Mouse (Mus musculus) left cerebral cortex, postnatal 14 days (tissue): ENCODE data around the gene Usp4. TPM values are rescaled to one million over a fixed set of nuclear protein-coding genes. Genes with fewer than 3 reads are reported as not detected.

Experiments
- DNase-seq, 2 experiments: peaks; one replicate each; pipeline ENCODE4 v3.0.0; 2021 to 2022; ENCODE audit warnings: low spot score in 2 of 2, mixed read lengths in 1 of 2
- intact Hi-C: fragments of 180-260 bp; cut with DNase I; formaldehyde crosslinking; loops from one replicate; pipeline ENCODE4 v1.15.1; 2025
- total RNA-seq, 2 experiments: library from RNA; stranded (reverse); gene quantifications; 2 replicates each; pipeline ENCODE4 v1.2.3; 2021

The Usp4 gene
- total RNA-seq, 2 experiments from 2014 or later: 115 to 122 TPM

DNA sequence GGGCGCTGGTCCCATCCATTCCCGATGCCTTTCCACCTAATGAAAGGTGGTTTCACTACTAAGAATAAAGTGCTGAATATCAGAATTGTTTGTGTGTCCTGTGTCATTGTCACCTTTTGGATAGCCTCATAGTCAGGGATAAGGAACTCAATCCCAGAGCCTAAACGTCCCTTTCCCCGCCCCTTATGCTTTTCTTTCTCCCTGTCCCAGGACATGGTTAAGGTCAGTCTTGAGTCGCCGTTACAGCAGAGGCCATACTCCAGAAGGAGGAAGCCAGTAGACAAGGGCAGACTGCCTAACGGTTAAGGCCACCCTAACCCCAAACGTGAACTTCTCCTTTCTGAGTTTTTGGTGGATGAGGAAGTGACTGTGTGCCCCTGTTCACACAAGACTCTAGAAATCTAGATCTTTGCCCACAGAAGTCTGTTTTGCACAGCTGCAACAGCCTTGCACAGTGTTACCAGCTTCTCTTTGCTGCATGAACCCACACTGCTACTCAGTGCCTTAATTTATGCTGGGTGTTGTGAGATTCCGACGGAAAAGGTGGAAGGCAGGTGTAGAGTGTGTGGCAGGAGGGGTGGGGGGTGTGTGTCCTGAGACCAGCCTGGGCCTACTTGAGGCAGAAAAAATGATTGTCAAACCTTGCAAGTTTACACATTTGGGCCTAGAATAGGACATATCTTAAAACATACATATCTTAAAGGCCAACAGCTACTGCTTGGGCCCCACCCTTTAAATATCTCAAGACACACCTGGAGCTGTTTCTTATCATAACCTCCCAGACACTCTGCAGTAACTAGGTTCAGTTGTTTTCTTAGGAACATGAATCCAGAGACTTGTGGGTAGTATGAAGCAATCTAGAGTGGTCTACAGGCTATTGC, 7.2 kb upstream of the Usp4 start:
- intact Hi-C loops: no loop called here
- peak in 1 of 2 experiments; percentile 33 for DNase-seq

DNA sequence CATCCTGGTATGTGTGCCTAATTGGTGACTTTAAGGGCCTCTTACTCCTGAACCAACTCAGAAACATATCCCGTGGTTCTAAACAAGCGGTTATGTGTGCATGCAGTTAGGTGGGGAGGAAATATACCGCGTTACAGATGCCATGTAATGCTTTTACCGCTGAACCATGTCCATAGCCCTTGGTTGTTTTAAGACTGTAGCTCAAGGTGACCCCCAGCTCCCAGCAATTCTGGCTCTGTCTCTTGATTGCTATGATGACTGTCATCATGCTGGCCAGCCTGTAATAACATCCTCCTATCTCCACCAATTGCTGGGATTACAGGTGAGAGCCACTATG, 6.5 kb upstream of the Usp4 start:
- intact Hi-C loops: no loop called here
- no peak for DNase-seq

DNA sequence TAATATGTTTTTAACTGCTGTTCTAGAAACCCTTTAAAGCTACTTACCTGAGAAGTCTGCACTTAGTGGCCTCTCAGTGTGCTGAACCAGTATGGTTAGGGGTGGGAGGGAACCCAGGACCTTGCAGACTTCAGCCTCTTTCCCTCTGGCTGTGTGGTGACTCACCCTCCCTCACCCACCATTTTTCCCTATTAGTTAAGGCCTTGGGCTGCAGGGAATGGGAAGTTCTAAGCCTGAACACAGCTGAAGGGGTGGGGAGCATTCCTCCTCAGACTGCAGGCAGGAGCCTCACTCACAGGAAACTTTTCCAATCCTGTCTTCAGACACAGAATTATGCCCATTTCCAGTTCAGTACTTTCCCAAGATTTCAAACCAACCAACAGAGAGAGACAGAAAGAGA, 5.9 kb upstream of the Usp4 start:
- intact Hi-C loops: no loop called here
- no peak for DNase-seq

DNA sequence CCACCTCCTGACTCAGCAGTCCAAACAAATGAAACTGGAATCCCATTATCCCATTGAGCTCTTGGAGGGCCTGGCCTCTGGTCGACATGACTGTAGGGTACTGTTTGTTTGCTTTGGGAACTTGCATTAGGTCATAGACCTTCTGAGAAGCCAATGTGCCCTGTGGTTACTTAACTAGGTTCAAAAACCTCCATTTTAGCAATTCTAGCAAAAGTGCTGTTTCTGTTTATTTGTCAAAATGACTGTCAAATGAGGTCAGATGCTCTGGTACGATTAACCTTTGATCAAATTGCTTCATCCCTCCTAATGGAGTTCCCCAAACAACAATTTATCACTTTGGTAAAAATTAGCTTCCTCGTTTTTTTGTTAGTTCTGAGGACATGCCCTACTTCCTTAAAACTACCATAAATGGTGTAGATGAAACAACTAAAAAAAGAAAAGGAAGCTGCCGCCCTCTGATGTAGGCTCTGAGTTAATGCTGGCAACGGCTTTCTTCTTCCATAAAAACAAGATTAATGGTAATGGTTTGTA, 5.3 kb upstream of the Usp4 start:
- DNase-seq: peak in 1 of 2 experiments; percentile 37
- intact Hi-C loops: no loop called here

DNA sequence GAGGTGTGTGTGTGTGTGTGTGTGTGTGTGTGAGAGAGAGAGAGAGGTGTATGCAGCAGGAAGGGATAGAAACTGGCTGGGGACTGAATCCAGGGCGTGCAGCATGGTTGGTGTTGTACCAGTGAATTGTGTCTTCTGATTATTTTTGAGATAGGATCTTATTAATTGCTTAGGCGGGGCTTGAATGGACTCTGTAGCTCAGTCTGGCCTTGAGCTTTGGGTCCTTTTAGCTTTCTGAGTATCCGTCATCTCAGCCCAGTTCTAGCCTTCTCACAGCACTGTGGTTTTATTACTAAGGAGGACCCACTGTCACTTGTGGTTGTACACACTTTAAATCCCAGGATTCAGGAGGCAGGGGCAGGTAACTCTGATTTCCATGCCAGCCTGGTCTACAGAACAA, 4.3 kb upstream of the Usp4 start:
- DNase-seq: no peak
- intact Hi-C loops: no loop called here

DNA sequence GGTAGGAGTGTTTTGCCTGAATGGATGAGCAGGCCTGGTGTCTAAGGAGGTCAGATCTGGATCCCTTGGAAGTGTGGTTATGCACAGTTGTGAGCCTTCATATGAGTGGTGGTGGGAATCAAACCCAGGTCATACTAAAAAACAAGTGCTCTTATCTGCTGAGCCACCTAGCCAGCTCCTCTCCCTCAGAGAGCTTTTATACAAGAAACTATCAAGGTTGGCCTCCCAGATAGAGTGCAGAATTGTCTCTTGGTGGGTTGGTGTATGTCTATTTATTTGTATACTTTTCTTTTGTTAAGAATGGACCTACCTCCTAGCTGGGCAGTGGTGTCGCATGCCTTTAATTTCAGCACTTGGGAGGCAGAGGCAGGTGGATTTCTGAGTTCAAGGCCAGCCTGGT, 3.8 kb upstream of the Usp4 start:
- DNase-seq: no peak
- intact Hi-C loops: no loop called here

DNA sequence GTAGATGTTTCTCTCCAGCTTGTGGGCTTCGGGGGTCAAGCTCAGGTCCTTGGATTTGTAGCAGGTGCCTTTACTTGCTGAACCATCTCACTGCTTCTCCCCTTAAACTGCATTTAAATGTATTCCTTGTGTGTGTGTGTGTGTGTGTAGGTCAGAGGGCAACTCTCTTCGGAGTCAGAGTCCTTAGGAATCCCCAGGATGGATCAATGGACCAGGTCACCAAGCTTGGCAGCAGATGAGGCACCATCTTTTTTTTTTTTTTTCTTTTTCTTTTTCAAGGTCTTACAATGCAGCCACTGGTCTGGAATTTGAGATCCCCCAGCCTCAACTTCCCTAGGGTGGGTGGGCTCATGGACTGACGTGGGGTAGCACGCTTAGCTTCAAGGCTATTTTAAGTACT, 3.2 kb upstream of the Usp4 start:
- no peak for DNase-seq
- intact Hi-C loops: no loop called here

DNA sequence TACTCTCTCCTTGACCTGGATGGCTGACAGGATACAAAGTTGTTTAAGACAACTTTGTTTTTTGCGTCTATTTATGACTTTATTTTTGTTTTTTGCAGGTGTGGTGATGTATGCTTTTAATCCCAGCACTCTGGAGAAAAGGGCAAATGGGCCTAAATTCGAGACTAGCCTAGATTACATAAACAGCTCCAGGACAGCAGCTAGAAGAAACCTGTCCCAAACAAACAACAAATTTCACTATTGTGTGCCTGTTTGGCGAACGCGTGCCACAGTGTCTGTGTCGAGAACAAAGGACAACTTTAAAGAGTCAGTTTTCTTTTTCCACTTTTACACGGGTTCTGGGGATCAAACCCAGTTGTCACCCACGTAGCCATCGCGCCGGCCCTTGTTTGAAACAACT, 629 bp upstream of the Usp4 start:
- DNase-seq: no peak
- intact Hi-C loops: loop anchor here (1.0 kb wide), 1 partner anchor 41 kb away; the partner anchor contains the start of genes Rhoa and Tcta

DNA sequence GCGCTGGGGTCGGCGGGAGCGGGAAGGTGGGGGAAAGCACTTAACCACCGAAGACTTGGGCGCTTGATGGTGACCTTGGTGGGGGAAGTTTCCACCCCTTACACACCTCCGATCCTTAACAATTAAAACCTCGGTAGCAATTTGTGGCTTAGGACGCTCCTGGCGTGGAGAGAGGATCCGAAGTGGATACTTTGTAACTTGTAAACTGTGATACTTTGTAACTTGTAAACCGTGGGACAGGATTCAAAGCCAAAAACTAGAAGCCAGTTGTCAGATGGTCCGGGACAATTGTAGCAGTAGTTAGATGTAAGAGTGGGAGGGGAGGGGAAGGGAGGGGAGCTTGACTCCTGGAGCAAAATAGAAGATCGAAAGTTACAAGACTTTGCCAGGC, 632 bp downstream of the Usp4 start:
- intact Hi-C loops: no loop called here

DNA sequence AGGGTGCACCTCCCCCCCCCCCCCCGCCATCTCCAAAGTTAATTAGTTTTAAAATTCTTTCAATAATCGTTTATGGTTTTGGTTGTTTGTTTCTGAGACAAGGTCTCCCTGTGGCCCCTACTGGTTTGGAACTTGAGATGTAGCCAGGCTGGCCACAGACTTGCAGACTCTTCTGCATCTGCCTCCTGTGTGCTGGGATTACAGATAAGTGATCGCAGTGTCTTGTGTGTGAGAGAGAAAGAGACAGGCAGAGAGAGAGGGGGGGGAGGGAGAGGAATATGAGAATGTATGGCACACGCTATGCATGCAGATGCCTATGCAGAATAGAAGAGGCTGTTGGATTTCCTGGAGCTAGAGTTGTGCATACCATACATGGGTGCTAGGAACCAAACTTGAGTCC, 2.1 kb downstream of the Usp4 start:
- intact Hi-C loops: no loop called here
- no peak for DNase-seq

More for the DNA sequence above, 632 bp downstream of the Usp4 start:
- DNase-seq: no peak

DNA sequence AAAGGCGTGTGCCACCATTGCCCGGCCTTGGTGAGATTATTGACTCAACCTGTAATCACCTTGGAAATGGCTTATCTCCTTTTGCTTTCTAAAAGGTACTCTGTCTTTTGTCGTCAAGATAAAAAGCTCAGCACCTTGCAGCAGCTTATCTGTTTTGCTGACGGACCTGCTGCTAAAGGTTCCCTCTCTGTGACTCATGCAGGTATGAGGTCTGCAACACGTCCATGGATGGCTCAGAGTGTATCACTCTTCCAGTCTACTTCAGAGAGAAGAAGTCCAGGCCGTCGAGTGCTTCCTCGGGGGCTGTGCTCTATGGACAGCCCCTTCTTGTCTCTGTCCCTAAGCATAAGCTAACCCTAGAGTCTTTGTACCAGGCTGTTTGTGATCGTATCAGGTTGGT, 30.6 kb downstream of the Usp4 start:
- no peak for DNase-seq
- intact Hi-C loops: no loop called here

DNA sequence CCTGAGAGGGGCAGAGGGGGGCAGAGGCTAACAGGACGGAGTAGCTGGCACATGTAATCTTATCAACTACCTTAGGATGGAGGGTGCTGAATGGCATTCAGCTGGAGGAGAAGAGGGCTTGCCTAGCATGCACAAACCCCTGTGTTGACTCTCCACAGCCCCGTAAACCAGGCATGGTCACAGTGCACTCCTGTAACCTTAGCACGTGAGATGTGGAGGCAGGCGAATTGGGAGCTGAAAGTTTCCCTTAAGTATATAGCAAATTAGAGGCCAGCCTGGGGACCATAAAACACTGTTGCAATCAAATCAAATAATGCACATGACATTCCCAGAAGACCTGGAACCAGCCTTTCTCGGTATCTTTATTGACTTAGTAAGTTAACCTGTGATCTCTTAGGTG, 31.1 kb downstream of the Usp4 start:
- intact Hi-C loops: no loop called here
- no peak for DNase-seq

DNA sequence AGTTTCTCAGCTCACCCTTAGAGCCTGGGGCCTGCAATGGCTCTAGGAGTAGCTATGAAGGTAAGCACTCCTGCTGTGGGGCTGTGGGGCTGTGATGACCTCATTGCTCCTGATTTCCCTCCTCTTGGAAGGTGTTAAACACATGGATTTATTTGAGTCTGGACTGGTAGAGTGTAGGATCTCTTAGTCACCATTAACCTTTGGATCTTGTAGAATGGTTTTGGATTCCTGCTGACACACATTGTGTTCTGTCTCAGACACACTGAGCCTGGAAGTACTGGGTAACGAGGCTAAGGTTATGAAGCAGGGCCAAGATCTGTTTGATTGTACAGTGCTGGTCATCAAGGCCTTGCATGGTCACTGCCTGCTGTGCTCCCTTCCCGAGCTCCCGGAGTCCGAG, 31.6 kb downstream of the Usp4 start:
- no peak for DNase-seq
- intact Hi-C loops: no loop called here

DNA sequence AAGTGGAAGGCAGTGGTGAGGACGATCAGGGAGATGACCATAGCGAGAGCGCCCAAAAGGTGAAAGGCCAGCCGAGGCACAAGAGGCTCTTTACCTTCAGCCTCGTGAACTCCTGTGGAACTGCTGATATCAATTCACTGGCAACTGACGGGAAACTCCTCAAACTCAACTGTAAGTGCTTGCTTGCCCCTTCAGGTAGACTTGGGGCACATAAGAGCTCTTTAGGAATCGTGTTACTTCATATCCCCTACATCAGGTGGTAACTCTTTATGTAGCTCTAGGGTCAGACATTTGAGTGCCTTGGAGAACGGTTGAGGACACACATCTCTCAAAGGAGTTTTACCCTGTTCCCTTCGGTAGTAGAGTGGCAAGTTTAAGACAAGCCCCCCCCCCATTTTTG, 33.7 kb downstream of the Usp4 start:
- intact Hi-C loops: no loop called here
- DNase-seq: no peak

DNA sequence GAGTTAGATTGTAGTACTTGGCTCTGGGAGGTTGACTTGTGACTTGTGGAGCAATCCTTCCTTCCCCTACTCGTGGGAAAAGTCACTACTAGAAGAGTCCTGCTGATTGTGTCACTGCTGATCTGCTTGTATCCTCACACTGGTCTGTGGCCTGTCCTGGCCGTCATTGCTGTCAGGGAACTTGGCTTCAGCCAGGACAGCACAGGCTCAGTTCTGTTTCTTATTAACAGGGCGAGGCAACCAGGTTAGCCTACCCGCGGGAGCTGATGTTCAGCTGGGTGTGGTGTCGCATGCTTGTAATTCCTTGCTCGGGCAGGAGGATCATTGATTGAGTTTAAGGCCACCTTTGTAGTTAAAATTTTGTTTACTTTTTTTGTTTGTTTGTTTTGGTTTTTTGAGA, 37.4 kb downstream of the Usp4 start:
- intact Hi-C loops: no loop called here
- DNase-seq: no peak

DNA sequence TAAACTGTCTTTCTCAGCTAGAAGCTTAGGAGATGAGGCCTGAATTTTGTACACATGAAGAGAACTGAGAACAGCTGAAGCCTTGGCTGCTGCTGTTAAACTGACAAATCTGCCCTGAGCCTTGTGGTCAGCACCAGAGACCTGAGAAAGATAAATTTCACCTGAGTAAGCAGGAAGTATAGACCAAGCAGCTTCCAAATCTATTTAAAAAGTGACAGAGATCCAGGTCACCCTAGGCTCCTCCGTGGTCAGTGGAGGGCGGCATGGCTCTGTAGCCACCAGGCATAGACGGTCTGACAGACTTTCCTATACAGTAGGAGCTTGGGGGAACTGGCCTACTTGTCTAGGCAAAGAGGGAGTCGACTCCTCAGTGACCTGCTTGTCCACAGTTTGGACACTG, 39.2 kb downstream of the Usp4 start:
- intact Hi-C loops: no loop called here
- DNase-seq: no peak

DNA sequence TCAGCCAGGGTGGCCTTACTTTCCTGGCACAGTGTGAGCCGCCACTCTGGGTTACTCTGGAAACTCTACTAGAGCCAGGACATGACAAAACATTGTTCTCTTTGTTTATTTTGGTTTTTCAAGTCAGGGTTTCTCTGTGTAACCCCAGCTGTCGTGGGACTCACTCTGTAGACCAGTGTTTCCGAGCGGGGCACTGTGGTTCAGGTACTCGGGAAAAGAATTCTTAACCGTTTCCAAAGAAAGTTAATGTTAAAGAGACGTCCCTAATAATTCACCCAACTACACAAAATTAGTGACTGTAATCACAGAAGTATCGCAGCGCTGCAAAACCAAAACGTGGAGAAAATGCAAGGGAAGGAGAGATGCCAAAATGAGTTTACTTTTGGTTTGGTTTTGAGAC, 40.9 kb downstream of the Usp4 start:
- DNase-seq: no peak
- intact Hi-C loops: no loop called here

DNA sequence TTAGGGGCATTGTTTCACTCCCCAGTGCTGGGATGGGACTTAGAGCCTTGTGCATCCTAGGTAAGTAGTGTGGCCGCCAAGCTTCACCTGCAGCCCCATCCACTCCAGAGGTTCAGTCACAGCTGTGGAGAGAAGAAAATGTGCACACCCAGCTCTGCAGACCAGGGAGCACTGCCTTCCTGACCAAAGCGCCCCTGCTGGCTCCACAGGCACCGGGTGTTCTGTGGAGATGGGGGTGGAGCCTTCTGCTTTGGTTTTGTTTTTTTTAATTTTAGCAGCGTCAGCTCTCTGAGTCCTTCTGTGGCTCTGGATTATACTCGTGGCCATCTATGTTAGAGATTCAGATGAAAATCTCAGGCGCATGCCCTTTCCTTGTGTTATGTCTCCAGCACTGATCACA, 41.6 kb downstream of the Usp4 start:
- intact Hi-C loops: no loop called here

DNA sequence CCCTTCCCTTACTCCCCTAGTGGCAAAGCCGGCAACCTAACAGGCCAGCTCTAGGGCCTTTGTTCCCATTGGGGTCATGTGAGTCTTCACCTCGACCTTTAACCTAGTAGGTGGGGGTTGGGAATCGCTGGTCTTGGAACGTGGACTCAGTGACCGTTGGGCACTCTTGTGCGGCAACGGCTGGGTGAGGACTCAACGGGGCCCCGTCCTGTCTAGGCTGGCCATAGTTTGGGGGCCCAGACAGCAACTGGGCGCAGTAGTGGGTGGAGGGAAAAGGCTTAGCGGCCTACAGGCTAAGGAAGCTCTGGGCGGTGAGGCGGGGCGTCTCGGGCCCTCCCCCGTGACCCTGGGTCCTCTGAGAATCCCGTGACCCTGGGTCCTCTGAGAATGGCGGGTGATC, 45.0 kb downstream of the Usp4 start, which contains the start of gene 1700102P08Rik:
TSS of gene 1700102P08Rik (plus strand) at position 130 of the 400 bp plus-strand sequence.
- intact Hi-C loops: no loop called here
- DNase-seq: no peak

More for the DNA sequence above, 41.6 kb downstream of the Usp4 start:
- peak in 1 of 2 experiments; percentile 18 for DNase-seq

DNA sequence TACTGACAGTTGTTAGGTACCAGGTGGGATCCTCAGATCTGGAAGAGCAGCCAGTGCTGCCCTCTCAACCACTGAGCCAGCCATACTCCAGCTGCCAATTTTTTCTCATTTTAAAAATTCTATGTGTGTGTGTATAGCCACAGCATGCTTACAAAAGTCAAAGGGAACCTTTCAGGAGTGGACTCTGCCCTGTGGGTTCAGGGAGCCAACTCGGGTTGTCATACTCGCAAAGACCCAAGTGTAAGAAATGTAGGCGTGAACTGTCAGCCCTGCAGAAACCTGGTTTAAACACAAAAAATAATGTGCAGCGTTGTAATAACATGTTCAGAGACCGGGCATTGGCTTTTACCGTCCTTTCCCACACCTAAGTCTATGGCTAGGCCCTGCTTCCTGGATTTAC, 46.5 kb downstream of the Usp4 start:
- intact Hi-C loops: no loop called here
- no peak for DNase-seq

DNA sequence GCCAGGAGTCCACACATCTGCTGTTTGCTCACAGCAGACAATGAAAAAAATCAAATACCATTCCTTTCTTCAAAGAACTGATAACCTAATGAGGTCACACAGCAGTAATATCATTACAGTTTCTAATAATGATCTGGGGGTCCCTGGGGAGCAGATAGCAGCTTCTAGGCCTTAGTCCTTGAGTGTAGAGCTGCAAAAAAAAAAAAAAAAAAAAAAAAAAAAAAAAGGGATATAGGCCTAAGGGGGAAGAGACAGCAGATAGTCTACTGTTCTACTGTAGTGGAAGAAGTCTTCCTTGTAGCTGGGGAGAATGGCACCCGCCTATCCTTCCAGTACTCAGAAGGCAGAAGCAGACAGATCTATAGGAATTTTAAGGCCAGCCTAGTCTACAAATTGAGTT, 47.8 kb downstream of the Usp4 start:
- intact Hi-C loops: no loop called here
- no peak for DNase-seq
